Mouse (Mus musculus) spleen, postnatal 14 days (tissue): ENCODE results near the gene Gm20715.
"Not testable (repeated sequence)": the region's sequence is repeated elsewhere in the genome, so short reads cannot be mapped to it uniquely, and the experiment has no call there.

Experiments
- DNase-seq, 2 experiments: peaks; one replicate each; pipeline ENCODE4 v3.0.0; 2021 to 2022; ENCODE audit warnings: low spot score in 2 of 2

Gene Gm20715

GRCm38 (mm10) chr7:6429381-6429780 lies 19.3 kb downstream of the Gm20715 start:
- no peak for DNase-seq

- DNase-seq = peak in 1 of 2 experiments; percentile 4
Observed at GRCm38 (mm10) chr7:6430342-6430741, 20.3 kb downstream of the Gm20715 start.

GRCm38 (mm10) chr7:6438388-6438787 lies 28.3 kb downstream of the Gm20715 start, which contains the start of gene Olfr1344:
TSS of gene Olfr1344 (plus strand) at chr7:6438688.
- DNase-seq = no peak

- DNase-seq = no peak
Observed at GRCm38 (mm10) chr7:6441173-6441572, 31.1 kb downstream of the Gm20715 start.

GRCm38 (mm10) chr7:6447771-6448170 lies 37.7 kb downstream of the Gm20715 start:
- DNase-seq = no peak

- DNase-seq = no peak
Observed at GRCm38 (mm10) chr7:6455868-6456267, 45.8 kb downstream of the Gm20715 start, which contains the start of gene Olfr1336. TSS of gene Olfr1336 (plus strand) at chr7:6456168.

- no peak for DNase-seq
Observed at GRCm38 (mm10) chr7:6456399-6456798, 46.3 kb downstream of the Gm20715 start.

- DNase-seq = no peak
Observed at GRCm38 (mm10) chr7:6466951-6467350, 56.9 kb downstream of the Gm20715 start, which contains the start of gene Olfr1346. TSS of gene Olfr1346 (plus strand) at chr7:6467101.

- not testable (repeated sequence) for DNase-seq
Observed at GRCm38 (mm10) chr7:6477633-6478032, 67.6 kb downstream of the Gm20715 start.

GRCm38 (mm10) chr7:6486841-6487240 lies 76.8 kb downstream of the Gm20715 start, which contains the start of gene Olfr5:
TSS of gene Olfr5 (minus strand) at chr7:6486941.
- DNase-seq = no peak
